Mouse (Mus musculus) liver, embryonic 14.5 days (tissue): ENCODE data around the gene Gdf15. TPM values are rescaled to one million over a fixed set of nuclear protein-coding genes. Genes with fewer than 3 reads are reported as not detected.

ENCODE experiments used
- ATAC-seq: fragments of 200-750 bp; cut with Nextera tagmentation; 2 replicates; pipeline ENCODE4 v1.8.0; 2017; ENCODE audit warnings: moderate number of reproducible peaks, mild to moderate bottlenecking, moderate library complexity; ENCODE audit not compliant: insufficient read depth
- DNase-seq, 3 experiments: peaks; one replicate each; pipeline ENCODE4 v3.0.0-alpha.2; 2012 to 2013; ENCODE audit warnings: low read depth in 3 of 3, low spot score in 3 of 3
- H3K27ac ChIP-seq: fragments of 300-500 bp; sonication (generic); 2 replicates; pipeline ENCODE4 v1.5.1; 2014; ENCODE audit warnings: moderate library complexity, mild to moderate bottlenecking, control low read depth, inconsistent platforms
- H3K27me3 ChIP-seq: fragments of 300-500 bp; sonication (generic); 2 replicates; pipeline ENCODE4 v1.6.1; 2014; ENCODE audit warnings: mild to moderate bottlenecking, low read length, moderate library complexity; ENCODE audit not compliant: control insufficient read depth, insufficient read depth
- H3K36me3 ChIP-seq: fragments of 300-500 bp; sonication (generic); replicated peaks from 2 replicates; pipeline ENCODE4 v1.6.1; 2014; ENCODE audit warnings: low read depth; ENCODE audit not compliant: control insufficient read depth, insufficient read depth
- H3K4me1 ChIP-seq, 2 experiments: fragments of 200-500 bp in 1 of 2; fragments of 300-500 bp in 1 of 2; sonication (generic) in 1 of 2; replicated peaks; 2 replicates each; pipeline ENCODE4 v1.6.1; 2012 to 2014; ENCODE audit warnings: antibody characterized with exemption in 1 of 2, inconsistent platforms in 1 of 2, low read length in 1 of 2; ENCODE audit not compliant: control insufficient read depth in 2 of 2, insufficient read depth in 2 of 2
- H3K4me2 ChIP-seq: fragments of 300-500 bp; sonication (generic); 2 replicates; pipeline ENCODE4 v1.6.1; 2014; ENCODE audit warnings: low read depth, mild to moderate bottlenecking, control low read depth, moderate library complexity
- H3K4me3 ChIP-seq, 2 experiments: fragments of 200-500 bp in 1 of 2; fragments of 300-500 bp in 1 of 2; sonication (generic) in 1 of 2; 2 replicates each; pipeline ENCODE4 v1.5.1; 2012 to 2014; ENCODE audit warnings: low read depth in 2 of 2, low read length in 2 of 2, mild to moderate bottlenecking in 2 of 2, control low read depth in 1 of 2, inconsistent platforms in 1 of 2, moderate library complexity in 1 of 2; ENCODE audit not compliant: insufficient read depth in 1 of 2
- H3K9ac ChIP-seq: fragments of 300-500 bp; sonication (generic); replicated peaks from 2 replicates; pipeline ENCODE4 v1.6.1; 2014; ENCODE audit warnings: mild to moderate bottlenecking, control low read depth, moderate library complexity
- H3K9me3 ChIP-seq: fragments of 300-500 bp; sonication (generic); 2 replicates; pipeline ENCODE4 v1.6.1; 2016; ENCODE audit warnings: low read length, mixed read lengths; ENCODE audit not compliant: control insufficient read depth
- CTCF ChIP-seq: IDR thresholded peaks from 2 replicates; pipeline ENCODE4 v1.5.1; 2016; ENCODE audit warnings: antibody characterized with exemption, low read depth, control low read depth
- EP300 ChIP-seq: IDR thresholded peaks from 2 replicates; pipeline ENCODE4 v1.6.1; 2016; ENCODE audit warnings: antibody characterized with exemption, low read depth
- WGBS: fragments of 180-500 bp; shearing (Covaris S2); extraction: QIAGEN DNeasy Blood & Tissue Kit; methylation state at CpG from one replicate; pipeline ENCODE4 v1.1.7; 2014; ENCODE audit not compliant: insufficient replicate concordance; 5-methylcytosine and 5-hydroxymethylcytosine counted together
- polyA plus RNA-seq, 2 experiments: library from polyadenylated mRNA; depleted of rRNA in 1 of 2; stranded (reverse) in 1 of 2; unstranded in 1 of 2; fragments of >200 nt; fragmentation: Nextera tagmentation in 1 of 2; extraction: Ambion mirVana in 1 of 2; gene quantifications; 2 replicates each; pipeline versions ENCODE4 v1.2.1 to v1.2.3; 2012 to 2014

The Gdf15 gene
- polyA plus RNA-seq, 2 experiments: 1.2 to 6.3 TPM

DNA sequence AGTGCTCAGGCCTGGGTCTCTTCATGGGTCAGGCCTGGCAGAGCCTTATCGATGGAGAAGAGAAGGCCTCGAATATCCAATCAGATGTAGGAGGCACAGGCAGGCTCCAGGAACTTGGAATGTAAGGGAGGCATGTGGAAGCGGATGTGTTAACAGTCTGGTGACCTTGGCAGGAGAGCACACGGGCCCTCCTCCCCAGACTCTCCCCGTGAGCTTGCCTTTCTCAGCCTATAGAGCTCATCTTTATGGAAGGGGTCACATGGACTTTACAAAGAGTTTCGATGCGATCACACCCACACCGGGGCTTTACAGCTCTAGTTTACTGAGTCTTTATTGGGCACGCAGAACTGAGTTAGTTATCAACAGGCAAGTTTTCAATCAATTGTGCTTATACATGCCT lies 6.5 kb upstream of the Gdf15 start:
- no peak for TF ChIP-seq EP300
- 79% methylated on average over 9 of the region's 9 CpGs for WGBS
- H3K36me3 ChIP-seq: no peaks in the 10 kb centered on the region
- H3K9ac ChIP-seq: no peak overlapping the region
- no peak for ATAC-seq
- no peaks in the 10 kb centered on the region for H3K27me3 ChIP-seq
- no peak overlapping the region for H3K4me3 ChIP-seq
- H3K4me1 ChIP-seq: peaks cover 15 to 32% of the 10 kb centered on the region in 2 experiments
- H3K4me2 ChIP-seq: no peak overlapping the region
- H3K27ac ChIP-seq: no peak overlapping the region
- no peak for DNase-seq
- H3K9me3 ChIP-seq: no peaks in the 10 kb centered on the region

DNA sequence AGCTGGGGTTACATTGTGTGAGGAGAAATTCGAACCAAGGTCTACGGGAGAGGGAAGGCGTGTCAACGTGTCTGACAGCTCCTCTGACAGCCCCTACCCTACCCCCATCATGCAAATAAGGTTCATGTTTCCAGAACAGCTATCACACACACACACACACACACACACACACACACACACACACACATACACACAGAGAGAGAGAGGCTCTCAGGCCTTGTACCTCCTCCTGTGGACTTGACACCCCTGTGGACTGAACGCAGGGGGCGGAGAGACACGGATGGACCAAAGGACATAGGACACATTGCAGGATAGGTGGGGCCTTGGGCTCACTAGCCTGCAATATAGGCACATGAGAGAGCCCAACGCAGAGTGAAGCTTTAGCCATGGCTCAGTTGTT lies 4.6 kb upstream of the Gdf15 start:
- no peak for DNase-seq
- Histone ChIP-seq H3K9ac (no peak overlapping the region), H3K4me1 (peaks cover 15 to 34% of the 10 kb centered on the region in 2 experiments), H3K4me2 (no peak overlapping the region), H3K9me3 (no peaks in the 10 kb centered on the region), H3K27me3 (no peaks in the 10 kb centered on the region), H3K27ac (no peak overlapping the region), H3K36me3 (no peaks in the 10 kb centered on the region), H3K4me3 (no peak overlapping the region)
- TF ChIP-seq EP300 (no peak), CTCF (no peak)
- peak; percentile 64 for ATAC-seq
- 52% methylated on average over 8 of the region's 8 CpGs for WGBS

DNA sequence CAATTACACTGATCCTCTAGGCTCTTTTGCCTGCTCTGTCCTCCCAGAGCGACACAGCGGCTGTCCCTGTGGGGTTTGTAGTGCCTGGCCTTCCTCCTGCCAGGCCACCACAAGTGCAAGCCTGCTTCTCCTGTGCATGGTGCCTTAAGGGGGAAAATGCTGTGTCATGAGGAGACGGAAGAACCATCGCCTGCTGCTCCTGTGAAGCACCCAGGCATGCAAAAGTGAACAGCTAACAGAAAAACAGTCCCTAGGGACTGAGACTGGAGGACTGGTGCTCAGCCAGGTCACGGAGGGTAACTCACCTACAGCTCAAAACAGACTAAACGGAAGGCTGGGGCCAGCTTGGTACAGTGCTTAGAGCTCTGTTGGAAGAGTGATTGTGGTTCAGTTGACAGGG lies 3.3 kb upstream of the Gdf15 start:
- Histone ChIP-seq H3K4me3 (no peak overlapping the region), H3K9me3 (no peaks in the 10 kb centered on the region), H3K4me1 (peaks cover 21 to 40% of the 10 kb centered on the region in 2 experiments), H3K27ac (peak overlapping the region; percentile 5), H3K4me2 (no peak overlapping the region), H3K9ac (no peak overlapping the region; the same call in 1 of the 2 replicates), H3K36me3 (no peaks in the 10 kb centered on the region), H3K27me3 (peaks cover 8% of the 10 kb centered on the region)
- ATAC-seq (no peak), DNase-seq (no peak)
- TF ChIP-seq CTCF (no peak), EP300 (no peak; the same call in 1 of the 2 replicates)
- 23% methylated on average over 6 of the region's 6 CpGs for WGBS

DNA sequence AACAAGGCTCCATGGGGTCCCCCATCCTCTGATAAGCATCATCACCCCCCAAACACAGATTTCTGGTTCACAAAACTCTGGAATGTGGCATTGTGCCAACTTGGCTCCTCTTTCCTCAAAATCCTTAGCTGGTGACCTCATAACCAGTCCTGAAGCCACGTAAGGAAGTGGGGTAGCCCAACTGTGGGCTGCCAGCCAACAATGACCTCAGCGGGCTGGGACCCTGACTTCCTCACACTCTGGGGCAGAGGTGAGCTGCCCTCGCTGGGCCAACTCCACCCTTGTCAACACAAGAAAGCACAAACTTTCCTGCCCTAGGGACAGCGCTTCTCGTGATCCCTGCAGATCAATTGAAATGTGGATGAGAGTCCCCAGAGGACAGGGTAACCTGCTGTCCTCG lies 1.8 kb upstream of the Gdf15 start:
- ATAC-seq (no peak), DNase-seq (no peak)
- no peak overlapping the region for H3K27ac ChIP-seq
- no peak overlapping the region for H3K9ac ChIP-seq
- peaks cover 8% of the 10 kb centered on the region for H3K27me3 ChIP-seq
- no peak overlapping the region for H3K4me3 ChIP-seq
- 47% methylated on average over 6 of the region's 6 CpGs for WGBS
- no peak overlapping the region for H3K4me2 ChIP-seq
- H3K4me1 ChIP-seq: peaks cover 26 to 46% of the 10 kb centered on the region in 2 experiments
- no peaks in the 10 kb centered on the region for H3K36me3 ChIP-seq
- no peak for TF ChIP-seq CTCF
- no peak for TF ChIP-seq EP300
- no peaks in the 10 kb centered on the region for H3K9me3 ChIP-seq

DNA sequence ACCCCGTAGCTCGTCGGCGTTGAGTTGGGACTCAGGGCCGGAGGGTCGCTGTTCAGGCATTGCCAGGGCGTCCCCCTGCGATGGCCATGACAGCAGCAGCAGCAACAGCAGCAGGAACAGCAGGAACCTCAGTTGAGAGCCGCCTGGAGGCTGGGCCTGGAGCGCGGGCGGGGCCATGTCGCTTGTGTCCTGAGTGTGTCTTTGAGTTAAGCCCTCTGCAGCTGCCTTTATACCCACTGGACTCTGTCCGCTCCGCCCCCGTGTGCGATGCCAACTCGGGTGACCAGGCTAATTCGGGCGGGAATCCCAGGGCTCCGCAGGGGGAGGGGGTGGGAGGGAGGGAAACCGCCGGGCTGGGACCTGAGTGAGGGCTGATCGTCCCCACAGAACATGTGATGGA lies 820 bp downstream of the Gdf15 start:
- H3K4me3 ChIP-seq: peak overlapping the region; percentile 39 to 71
- H3K9ac ChIP-seq: peak overlapping the region; percentile 54; the same call in 1 of the 2 replicates
- no peak for DNase-seq
- no peaks in the 10 kb centered on the region for H3K36me3 ChIP-seq
- peak overlapping the region; percentile 81 for H3K4me2 ChIP-seq
- H3K27ac ChIP-seq: peak overlapping the region; percentile 44; the same call in 1 of the 2 replicates
- peaks cover 8% of the 10 kb centered on the region for H3K27me3 ChIP-seq
- peaks cover 20 to 33% of the 10 kb centered on the region in 2 experiments for H3K4me1 ChIP-seq
- TF ChIP-seq EP300 (no peak), CTCF (0 out of 2 replicates have a peak, but pooled peaks have one; percentile 17)
- ATAC-seq: no peak
- WGBS: 11% methylated on average over 24 of the region's 24 CpGs
- no peaks in the 10 kb centered on the region for H3K9me3 ChIP-seq
